Mouse (Mus musculus) ZHBTc4 (cell line): Measurements from ENCODE around the gene Ppp1r8.

Source experiments
- DNase-seq: peaks from one replicate; pipeline ENCODE4 v3.0.0-alpha.2; 2011; ENCODE audit warnings: low read depth, low spot score

Gene Ppp1r8

GRCm38 (mm10) chr4:132780288-132780687 is 62.7 kb downstream of the Ppp1r8 start:
- no peak for DNase-seq

DNA sequence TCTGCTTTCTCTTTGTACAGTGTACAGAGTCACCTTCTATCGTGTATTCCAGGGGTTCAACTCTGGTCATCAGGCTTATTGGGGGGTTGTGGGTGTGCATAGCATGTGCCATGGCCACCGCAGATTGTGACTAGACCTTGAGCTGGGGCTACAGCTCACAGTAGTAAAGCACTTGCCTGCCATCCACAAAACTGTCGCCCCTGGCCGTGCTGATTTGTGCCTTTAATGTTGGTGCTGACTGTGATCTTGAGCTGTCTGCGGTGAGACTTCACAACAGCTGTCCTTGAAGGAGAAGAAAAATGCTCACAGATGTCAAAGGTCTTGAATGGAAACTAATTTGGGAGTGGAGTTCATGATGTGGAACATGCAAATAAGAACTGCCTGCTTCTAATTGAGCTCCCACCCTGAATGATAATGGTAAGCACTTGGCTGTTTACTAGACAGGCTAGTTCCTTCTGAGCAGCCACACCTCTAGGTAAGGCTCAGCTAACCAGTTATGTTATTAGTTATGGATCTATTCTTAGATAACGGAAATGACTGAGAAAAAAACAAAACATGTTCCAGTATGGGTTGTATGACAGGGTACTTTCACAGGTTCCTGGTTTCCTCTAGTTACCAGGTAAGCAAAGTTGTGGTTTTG is 64.3 kb downstream of the Ppp1r8 start:
- DNase-seq: peak; percentile 45
